In genomic region chr5:118732221-118732620, GRCm38 (mm10) we compare ENCODE assay signal across 20 mouse cellular contexts.
DNase-seq lines count a peak whose midpoint lies in the region; ATAC-seq and TF ChIP-seq lines count a peak whose summit lies in the region.
"Had no signal": no experiment of that assay in that cellular context is flagged by ENCODE, and none has a peak within 500 bp of the region (broad histone marks: within the 10 kb centered on the region; RNA-seq: fewer than 3 reads in every experiment).

No protein-coding gene starts in this region.

- H3K9ac ChIP-seq in hindbrain, postnatal 0 days (replicated peaks; ENCODE audit: low read length): no peak overlapping the region
- H3K9ac ChIP-seq: embryonic facial prominence, embryonic 12.5 days; limb, embryonic 15.5 days; liver, embryonic 14.5 days; lung, embryonic 14.5 days had no signal

- H3K9me3 ChIP-seq in hindbrain, postnatal 0 days (ENCODE audit: low read length): no peaks in the 10 kb centered on the region
- no peaks in the 10 kb centered on the region for H3K9me3 ChIP-seq in hindbrain, embryonic 10.5 days
- H3K9me3 ChIP-seq: embryonic facial prominence, embryonic 12.5 days; heart, embryonic 10.5 days; limb, embryonic 15.5 days had no signal

- H3K4me1 ChIP-seq in hindbrain, postnatal 0 days (ENCODE audit: insufficient read depth, low read length): no peaks in the 10 kb centered on the region
- H3K4me1 ChIP-seq in hindbrain, embryonic 10.5 days (replicated peaks): no peaks in the 10 kb centered on the region
- H3K4me1 ChIP-seq: embryonic facial prominence, embryonic 12.5 days; heart, embryonic 10.5 days had no signal

- WGBS in hindbrain, postnatal 0 days: 59% methylated on average over 3 of the region's 3 CpGs
- 63% methylated on average over 3 of the region's 3 CpGs for WGBS in hindbrain, embryonic 10.5 days

- no peak overlapping the region for H3K4me3 ChIP-seq in hindbrain, postnatal 0 days (ENCODE audit: low read length)
- H3K4me3 ChIP-seq in hindbrain, embryonic 10.5 days: no peak overlapping the region
- H3K4me3 ChIP-seq: embryonic facial prominence, embryonic 12.5 days; gastrocnemius, adult 2 months; heart, embryonic 10.5 days; limb, embryonic 15.5 days had no signal

- H3K36me3 ChIP-seq in hindbrain, postnatal 0 days (ENCODE audit: insufficient read depth, low read length): peaks cover 32% of the 10 kb centered on the region
- H3K36me3 ChIP-seq in hindbrain, embryonic 10.5 days: peaks cover 88% of the 10 kb centered on the region

- no peak overlapping the region for H3K4me2 ChIP-seq in hindbrain, postnatal 0 days (ENCODE audit: low read depth, low read length)
- H3K4me2 ChIP-seq: embryonic facial prominence, embryonic 12.5 days; limb, embryonic 15.5 days; lung, embryonic 14.5 days had no signal

- H3K27ac ChIP-seq in hindbrain, postnatal 0 days: no peak overlapping the region
- H3K27ac ChIP-seq in hindbrain, embryonic 10.5 days: no peak overlapping the region
- H3K27ac ChIP-seq: embryonic facial prominence, embryonic 12.5 days; gastrocnemius, adult 2 months; heart, embryonic 10.5 days; limb, embryonic 15.5 days; liver, embryonic 14.5 days had no signal

- 0 out of 2 replicates have a peak, but pooled peaks have one; percentile 35 for ATAC-seq in hindbrain, postnatal 0 days
- ATAC-seq: CD4-positive, CD25-positive, alpha-beta regulatory T cell, adult 4 months; intestine, postnatal 0 days had no signal

- no peak for TF ChIP-seq CTCF in hindbrain, postnatal 0 days (IDR thresholded peaks at IDR 0.05; ENCODE audit: low read depth)

- peak; percentile 39 to 59 for DNase-seq in cerebellum, adult 18-20 months
- no peak for DNase-seq in cerebellum, adult 9-10 months
- DNase-seq in hindbrain, postnatal 0 days (ENCODE audit: low spot score): peak; percentile 57
- no peak for DNase-seq in hindbrain, embryonic 10.5 days (ENCODE audit: low spot score)
- DNase-seq in cerebellum, postnatal 14 days: peak; percentile 75 to 80
- DNase-seq in retina, postnatal 1 day: peak; percentile 75
- no peak for DNase-seq in testis, postnatal 14 days (ENCODE audit: low spot score)
- DNase-seq: adrenal gland, postnatal 14 days; gastrocnemius, adult 2 months; heart, postnatal 4 days; kidney, postnatal 36 days; lung, embryonic 14.5 days; lung, postnatal 36 days; thymus, postnatal 14 days had no signal

- no peaks in the 10 kb centered on the region for H3K27me3 ChIP-seq in hindbrain, postnatal 0 days (ENCODE audit: insufficient read depth, low read length)
- H3K27me3 ChIP-seq in hindbrain, embryonic 10.5 days (ENCODE audit: insufficient read depth, poor library complexity, severe bottlenecking): no peaks in the 10 kb centered on the region
- H3K27me3 ChIP-seq: embryonic facial prominence, embryonic 12.5 days; limb, embryonic 15.5 days had no signal

Comparison
In these comparisons a context has a peak if more than half of its experiments do, and no peak if none do; other contexts are left out.
1. DNase-seq: peak in cerebellum, adult 18-20 months (2 of 2), hindbrain, postnatal 0 days (single experiment), cerebellum, postnatal 14 days (2 of 2) and retina, postnatal 1 day (single experiment); none in cerebellum, adult 9-10 months (single experiment), hindbrain, embryonic 10.5 days (single experiment) and testis, postnatal 14 days (single experiment).